Mouse (Mus musculus): ENCODE data around the gene Snx20.

- no peak for TF ChIP-seq POLR2A (IDR thresholded peaks at IDR 0.05; ENCODE audit: control insufficient read depth, low read depth, low read length)
- no peak for TF ChIP-seq CTCF (IDR thresholded peaks at IDR 0.05; ENCODE audit: control insufficient read depth, insufficient read depth, insufficient replicate concordance, low read depth, low read length)
These were observed 11.7 kb downstream of the Snx20 start for GRCm38 (mm10) chr8:88624276-88624675.

Measured in testis, adult 2 months (tissue).